Mouse (Mus musculus): ENCODE data around the gene Pmpca.

GRCm38 (mm10) chr2:26342609-26343490 is 46.3 kb upstream of the Pmpca start:
- TF ChIP-seq POLR2A (IDR thresholded peaks at IDR 0.05; ENCODE audit: control insufficient read depth, low read depth, low read length) (no peak), CTCF (IDR thresholded peaks at IDR 0.05; ENCODE audit: control insufficient read depth, insufficient read depth, insufficient replicate concordance, low read depth, low read length) (no peak)
